Mouse (Mus musculus): ENCODE data around the gene Pkp4.

- TF ChIP-seq CTCF (IDR thresholded peaks at IDR 0.05 in 2 of 3, conservative IDR thresholded peaks at IDR 0.05 in 1 of 3; ENCODE audit: control insufficient read depth in 1 of 3, insufficient read depth in 1 of 3, low read depth in 2 of 3, low read length in 3 of 3, poor library complexity in 1 of 3, severe bottlenecking in 1 of 3) (no peak), GATA1 (IDR thresholded peaks at IDR 0.05; ENCODE audit: low read depth, low read length) (no peak), POLR2A (IDR thresholded peaks at IDR 0.05; ENCODE audit: control insufficient read depth in 1 of 2, insufficient read depth in 1 of 2, low read depth in 1 of 2, low read length in 2 of 2, poor library complexity in 1 of 2) (no peak), EP300 (IDR thresholded peaks at IDR 0.05; ENCODE audit: low read depth in 1 of 2, low read length in 2 of 2) (no peak)
Observed at GRCm38 (mm10) chr2:59343834-59344233, 183.2 kb downstream of the Pkp4 start.
